Mouse (Mus musculus) G1E (cell line): Measurements from ENCODE around the gene Col15a1.

Experiments
- CTCF ChIP-seq: IDR thresholded peaks from 2 replicates; pipeline ENCODE4 v1.5.1; 2012; ENCODE audit warnings: low read depth, low read length, inconsistent platforms, mixed read lengths
- POLR2AphosphoS5 ChIP-seq: IDR thresholded peaks from 2 replicates; pipeline ENCODE4 v1.6.1; 2012; ENCODE audit warnings: low read depth, low read length, inconsistent platforms; ENCODE audit not compliant: insufficient replicate concordance

DNA sequence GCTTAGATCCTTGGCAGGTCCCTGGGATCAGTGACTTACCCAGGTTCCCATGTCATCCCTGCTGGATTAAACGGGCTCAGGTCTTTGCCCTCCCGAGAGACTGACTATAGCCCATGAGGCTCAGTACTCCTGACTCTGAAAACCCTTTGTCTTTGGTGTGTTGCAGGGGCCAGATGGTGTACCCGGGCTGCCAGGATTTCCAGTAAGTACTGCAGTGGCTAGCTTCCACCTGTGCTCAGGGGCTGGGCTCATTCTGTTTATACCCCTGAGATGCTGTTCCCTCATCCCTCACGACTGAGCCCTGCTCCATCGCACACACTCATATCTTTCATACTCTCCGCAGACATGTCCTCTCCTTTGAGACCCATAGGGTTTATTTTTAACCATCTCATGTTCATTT, 76.3 kb downstream of the Col15a1 start:
- no peak for TF ChIP-seq CTCF
- TF ChIP-seq POLR2AphosphoS5: no peak
